Mouse (Mus musculus) ES-E14 (cell line): ENCODE data around the gene Arl8a. TPM values are rescaled to one million over a fixed set of nuclear protein-coding genes. Genes with fewer than 3 reads are reported as not detected.

Source experiments
- DNase-seq: peaks from one replicate; pipeline ENCODE4 v3.0.0-alpha.2; 2013; ENCODE audit warnings: low read depth, low spot score
- H3K27ac ChIP-seq: 2 replicates; pipeline ENCODE4 v1.5.1; 2012; ENCODE audit warnings: low read depth, mild to moderate bottlenecking, low read length, moderate library complexity, mixed read lengths; ENCODE audit not compliant: poor library complexity, insufficient read depth, severe bottlenecking
- H3K36me3 ChIP-seq: 2 replicates; pipeline ENCODE4 v1.6.1; 2012; ENCODE audit warnings: mild to moderate bottlenecking, low read length, moderate library complexity, mixed read lengths; ENCODE audit not compliant: control insufficient read depth, poor library complexity, insufficient read depth, severe bottlenecking
- H3K4me1 ChIP-seq, 2 experiments: fragments of 150-350 bp in 1 of 2; sonication (generic) in 1 of 2; 2 replicates each; pipeline ENCODE4 v1.6.1; 2012; ENCODE audit warnings: low read length in 2 of 2, mild to moderate bottlenecking in 1 of 2, mixed read lengths in 1 of 2; ENCODE audit not compliant: control insufficient read depth in 2 of 2, insufficient read depth in 2 of 2, poor library complexity in 1 of 2
- H3K4me3 ChIP-seq, 2 experiments: fragments of 150-350 bp in 1 of 2; sonication (generic) in 1 of 2; 2 replicates each; pipeline ENCODE4 v1.5.1; 2012; ENCODE audit warnings: low read length in 2 of 2, low read depth in 1 of 2, mild to moderate bottlenecking in 1 of 2, mixed read lengths in 1 of 2; ENCODE audit not compliant: insufficient read depth in 1 of 2, poor library complexity in 1 of 2, severe bottlenecking in 1 of 2
- H3K9ac ChIP-seq: 2 replicates; pipeline ENCODE4 v1.6.1; 2012; ENCODE audit warnings: low read depth, mild to moderate bottlenecking, low read length, mixed read lengths; ENCODE audit not compliant: poor library complexity, insufficient read depth, severe bottlenecking
- H3K9me3 ChIP-seq: fragments of 150-350 bp; sonication (generic); 2 replicates; pipeline ENCODE4 v1.6.1; 2012; ENCODE audit warnings: low read depth, mild to moderate bottlenecking, low read length; ENCODE audit not compliant: control insufficient read depth, insufficient read depth
- CHD2 ChIP-seq: IDR thresholded peaks from 2 replicates; pipeline ENCODE4 v1.6.1; 2014; ENCODE audit warnings: mild to moderate bottlenecking, low read depth, low read length, inconsistent platforms
- HCFC1 ChIP-seq: IDR thresholded peaks from 2 replicates; pipeline ENCODE4 v1.6.1; 2012; ENCODE audit warnings: low read length, inconsistent platforms, borderline replicate concordance; ENCODE audit not compliant: insufficient read depth
- MAFK ChIP-seq: IDR thresholded peaks from 2 replicates; pipeline ENCODE4 v1.6.1; 2014; ENCODE audit warnings: mild to moderate bottlenecking, low read depth, low read length, inconsistent platforms; ENCODE audit not compliant: insufficient read depth
- ZC3H11A ChIP-seq: IDR thresholded peaks from 2 replicates; pipeline ENCODE4 v1.6.1; 2012; ENCODE audit warnings: low read depth, mild to moderate bottlenecking, inconsistent platforms, low read length, borderline replicate concordance
- ZNF384 ChIP-seq: IDR thresholded peaks from 2 replicates; pipeline ENCODE4 v1.6.1; 2012; ENCODE audit warnings: low read depth, low read length, inconsistent platforms
- in situ Hi-C, 2 experiments: fragments of 600-800 bp; cut with MboI; formaldehyde crosslinking; loops; one replicate each; pipeline ENCODE4 v1.15.1; 2025; ENCODE audit warnings: low sequenced_read_pairs in 2 of 2, inconsistent platforms in 1 of 2; ENCODE audit not compliant: unreplicated experiment in 2 of 2
- total RNA-seq: library from RNA; depleted of rRNA; stranded (reverse); fragments of 300-350 nt; gene quantifications from 2 replicates; pipeline ENCODE4 v1.2.3, GENCODE M21; 2012; rRNA removed

The Arl8a gene
- total RNA-seq, 1 experiment = 17.5 TPM

DNA sequence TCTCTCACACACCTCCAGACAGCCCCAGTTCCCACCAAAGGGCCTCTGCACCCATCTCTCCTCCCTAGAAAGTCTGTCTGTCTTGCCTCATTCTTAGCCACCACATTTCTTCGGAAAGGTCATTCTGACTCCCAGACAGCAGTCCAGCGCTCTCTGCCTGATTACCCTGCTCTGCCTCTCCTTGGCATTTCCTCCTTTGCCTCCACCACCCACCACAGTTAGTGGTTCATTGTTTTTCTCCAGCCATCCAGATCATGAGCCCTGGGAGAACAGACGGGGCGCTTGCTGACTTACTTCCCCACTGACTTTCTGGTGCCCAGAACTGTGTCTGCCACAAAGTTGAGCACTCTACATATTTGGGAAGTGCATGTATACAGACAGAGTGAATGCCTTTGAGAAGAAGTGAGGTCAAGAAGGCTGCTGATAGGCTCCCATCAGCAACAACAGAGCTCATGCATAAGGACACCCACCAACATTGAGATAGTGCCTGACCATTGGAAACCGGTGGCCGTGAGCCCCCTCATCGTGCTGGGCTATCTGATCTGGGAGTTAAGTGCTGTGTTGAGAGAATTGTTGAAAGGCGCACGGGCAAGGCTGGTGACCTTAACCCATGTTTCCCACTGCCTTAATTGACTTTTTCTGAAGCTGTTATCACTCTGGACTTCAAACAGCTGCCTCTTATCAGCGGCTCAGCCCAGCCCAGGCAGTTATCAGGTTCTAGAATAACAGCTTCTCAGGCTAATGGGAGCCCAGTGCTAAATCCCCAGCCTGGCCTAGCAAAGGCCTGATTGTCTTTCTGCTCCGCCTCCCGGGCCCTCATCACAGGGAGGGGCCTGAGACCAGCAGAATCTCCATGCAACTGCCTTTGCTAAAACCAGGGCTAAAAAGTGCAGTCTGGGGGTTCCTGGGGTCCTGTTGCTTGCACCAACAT, 57.8 kb downstream of the Arl8a start:
- no peak overlapping the region for H3K27ac ChIP-seq
- in situ Hi-C loops = no loop called here
- no peak overlapping the region for H3K4me3 ChIP-seq
- H3K36me3 ChIP-seq = no peaks in the 10 kb centered on the region
- no peak overlapping the region for H3K9ac ChIP-seq
- DNase-seq = no peak
- H3K4me1 ChIP-seq = peaks cover 8 to 35% of the 10 kb centered on the region in 2 experiments
- H3K9me3 ChIP-seq = no peaks in the 10 kb centered on the region
- TF ChIP-seq HCFC1 = no peak
- TF ChIP-seq ZNF384 = no peak
- TF ChIP-seq ZC3H11A = no peak
- no peak for TF ChIP-seq MAFK
- no peak for TF ChIP-seq CHD2

DNA sequence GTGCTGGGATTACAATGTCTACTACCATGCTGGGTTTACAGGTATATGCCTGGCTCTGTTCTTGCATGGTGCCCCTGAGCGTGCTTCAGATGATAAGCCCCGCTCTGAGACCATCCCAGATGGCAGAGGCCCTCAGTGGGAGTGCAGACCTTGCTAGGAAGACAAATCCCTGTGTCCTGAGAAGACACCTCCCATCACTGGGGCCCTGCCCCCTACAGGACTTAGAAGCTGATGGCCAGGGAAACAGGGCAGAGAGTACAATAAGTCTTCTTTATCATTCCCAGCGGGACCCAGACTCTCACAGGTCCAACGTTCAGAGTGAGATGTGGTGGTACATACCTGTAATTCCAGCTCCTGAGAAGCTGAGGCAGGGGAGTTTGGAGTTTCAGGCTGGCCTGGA, 58.6 kb downstream of the Arl8a start:
- Histone ChIP-seq H3K4me1 (peaks cover 4 to 30% of the 10 kb centered on the region in 2 experiments), H3K27ac (no peak overlapping the region), H3K9ac (no peak overlapping the region), H3K9me3 (no peaks in the 10 kb centered on the region), H3K36me3 (no peaks in the 10 kb centered on the region), H3K4me3 (no peak overlapping the region)
- no peak for DNase-seq
- in situ Hi-C loops = no loop called here
- TF ChIP-seq MAFK (no peak), ZC3H11A (no peak), ZNF384 (no peak), HCFC1 (no peak), CHD2 (no peak)

Other genes starting within 250 kb of the Arl8a start
- gene Ppp1r12b, start 190.9 kb upstream of the Arl8a start, total RNA-seq = 5.4 and 7.4 TPM in 2 replicates
- 24.2 and 29.7 TPM in 2 replicates for gene Ube2t, start 184.3 kb upstream of the Arl8a start, total RNA-seq
- gene Lgr6, start 41.5 kb upstream of the Arl8a start, total RNA-seq = 1.7 TPM in 2 replicates
- 1.1 and 2.3 TPM in 2 replicates for gene Ptpn7, start 14.1 kb upstream of the Arl8a start, total RNA-seq
- gene Gpr37l1, start 20.9 kb downstream of the Arl8a start, total RNA-seq = 0.26 TPM in 1 of 2 replicates, not detected in the other
- 9.4 and 13.4 TPM in 2 replicates for gene Elf3, start 111.7 kb downstream of the Arl8a start, total RNA-seq
- gene Rnpep, start 137.3 kb downstream of the Arl8a start, total RNA-seq = 19.1 and 21.8 TPM in 2 replicates
- gene Timm17a, start 167.0 kb downstream of the Arl8a start, total RNA-seq = 139 and 187 TPM in 2 replicates
- 1.6 and 2.6 TPM in 2 replicates for gene Lmod1, start 178.0 kb downstream of the Arl8a start, total RNA-seq
- gene Shisa4, start 228.4 kb downstream of the Arl8a start, total RNA-seq = 9.5 and 15.7 TPM in 2 replicates